Mouse (Mus musculus): Measurements from ENCODE around the gene Papln. TPM values are rescaled to one million over a fixed set of nuclear protein-coding genes. Genes with fewer than 3 reads are reported as not detected.

Papln gene
- total RNA-seq, 4 experiments from 2014 or later = 3.7 to 4.7 (median 3.9) TPM

- DNase-seq (ENCODE audit: low spot score in 2 of 2) = no peak
Observed at GRCm38 (mm10) chr12:83816616-83817015, 53.2 kb downstream of the Papln start.

- no peak for DNase-seq (ENCODE audit: low spot score in 2 of 2)
Observed at GRCm38 (mm10) chr12:83830424-83830823, 67.0 kb downstream of the Papln start.

GRCm38 (mm10) chr12:83833979-83834378 is 70.5 kb downstream of the Papln start:
- no peak for DNase-seq (ENCODE audit: low spot score in 2 of 2)

GRCm38 (mm10) chr12:83841409-83842190 is 78.2 kb downstream of the Papln start:
- no peak for DNase-seq (ENCODE audit: low spot score in 2 of 2)

Other genes with a start within 250 kb of the Papln start
- 10 to 100 TPM; 29.4 to 35.6 (median 30.6) TPM for gene Dcaf4, start 243.2 kb upstream of the Papln start, total RNA-seq (2022)
- 10 to 100 TPM; 44.0 to 50.8 (median 47.7) TPM for gene Zfyve1, start 166.4 kb upstream of the Papln start, total RNA-seq (2022)
- 100 to 1,000 TPM; 122 to 143 (median 133) TPM for gene Rbm25, start 132.4 kb upstream of the Papln start, total RNA-seq (2022)
- gene Psen1, start 75.5 kb upstream of the Papln start, total RNA-seq (2022) = 10 to 100 TPM; 64.2 to 76.0 (median 69.9) TPM
- 10 to 100 TPM; 37.5 to 52.2 (median 41.4) TPM for gene Numb, start 158.3 kb downstream of the Papln start, total RNA-seq (2022)
- 10 to 100 TPM; 13.9 to 17.7 (median 15.1) TPM for gene Riox1, start 187.0 kb downstream of the Papln start, total RNA-seq (2022)
- under 1 TPM in 2 of 4 experiments, not detected in 2; 0.11 to 0.14 TPM for gene Heatr4, start 221.2 kb downstream of the Papln start, total RNA-seq (2022)
- gene Acot2, start 224.2 kb downstream of the Papln start, total RNA-seq (2022) = 10 to 100 TPM; 13.3 to 15.7 (median 14.6) TPM
- 10 to 100 TPM; 21.5 to 25.1 (median 24.2) TPM for gene Acot1, start 245.9 kb downstream of the Papln start, total RNA-seq (2022)